Mouse (Mus musculus) thymus, postnatal 25 days (tissue): ENCODE data around the gene Bbc3.

Source experiments
- DNase-seq: peaks from one replicate; pipeline ENCODE4 v3.0.0; 2022

Gene Bbc3

GRCm38 (mm10) chr7:16319216-16319615, 11.0 kb downstream of the Bbc3 start:
- DNase-seq, result no peak

GRCm38 (mm10) chr7:16320479-16320878, 12.3 kb downstream of the Bbc3 start:
- DNase-seq, result no peak

GRCm38 (mm10) chr7:16324661-16325060, 16.5 kb downstream of the Bbc3 start:
- DNase-seq, result no peak

- DNase-seq, result peak; percentile 60
Measured at GRCm38 (mm10) chr7:16325920-16326606, 17.9 kb downstream of the Bbc3 start.

- no peak for DNase-seq
Measured at GRCm38 (mm10) chr7:16326607-16326971, 18.4 kb downstream of the Bbc3 start.

- no peak for DNase-seq
Measured at GRCm38 (mm10) chr7:16329146-16329545, 21.0 kb downstream of the Bbc3 start.

- peak; percentile 12 for DNase-seq
Measured at GRCm38 (mm10) chr7:16337733-16338132, 29.5 kb downstream of the Bbc3 start.

GRCm38 (mm10) chr7:16344598-16344997, 36.4 kb downstream of the Bbc3 start:
- no peak for DNase-seq

GRCm38 (mm10) chr7:16345297-16345696, 37.1 kb downstream of the Bbc3 start:
- DNase-seq, result no peak

- no peak for DNase-seq
Measured at GRCm38 (mm10) chr7:16349999-16350398, 41.8 kb downstream of the Bbc3 start.

GRCm38 (mm10) chr7:16355854-16356594, 47.8 kb downstream of the Bbc3 start:
- DNase-seq, result no peak

GRCm38 (mm10) chr7:16357602-16358001, 49.4 kb downstream of the Bbc3 start:
- DNase-seq, result no peak

GRCm38 (mm10) chr7:16364319-16364718, 56.1 kb downstream of the Bbc3 start:
- DNase-seq, result peak; percentile 27

- DNase-seq, result no peak
Measured at GRCm38 (mm10) chr7:16364901-16365500, 56.8 kb downstream of the Bbc3 start.

- DNase-seq, result no peak
Measured at GRCm38 (mm10) chr7:16366133-16366646, 58.0 kb downstream of the Bbc3 start.

GRCm38 (mm10) chr7:16366669-16367068, 58.5 kb downstream of the Bbc3 start:
- no peak for DNase-seq
